Mouse (Mus musculus): ENCODE data around the gene Gm13941. TPM values are rescaled to one million over a fixed set of nuclear protein-coding genes. Genes with fewer than 3 reads are reported as not detected.

Gene Gm13941
- total RNA-seq (2021): not detected
- polyA plus RNA-seq (2012; rRNA removed): not detected in 2 replicates
- long read RNA-seq: 0 reads

DNA sequence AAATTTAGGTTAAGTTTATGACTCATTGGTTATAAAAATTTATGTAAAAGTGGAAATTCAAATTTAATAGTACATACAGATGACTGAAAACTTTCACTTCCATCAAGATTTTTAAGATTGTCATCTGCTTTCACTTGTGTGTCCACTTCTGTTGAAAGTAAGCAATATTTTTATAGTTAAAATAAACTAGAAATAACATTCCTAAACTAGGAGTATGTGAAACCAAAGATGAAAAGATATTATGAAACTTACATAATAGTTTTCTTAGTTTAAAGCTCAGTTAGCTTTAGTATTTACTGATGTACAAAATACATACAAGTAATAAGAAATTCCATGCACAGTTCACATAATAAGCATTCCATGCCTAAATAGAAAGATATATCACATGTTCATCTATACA lies at the start of gene Gm13941:
Gene Gm13941 (minus strand): TSS at position 101 of the 400 bp plus-strand sequence.
- no peak for DNase-seq

- no peak for DNase-seq
These were observed 47.1 kb upstream of the Gm13941 start, which contains the start of gene Gm15130 for GRCm38 (mm10) chr2:111152836-111153235. Gene Gm15130, minus strand, starts transcription at chr2:111152936.

DNA sequence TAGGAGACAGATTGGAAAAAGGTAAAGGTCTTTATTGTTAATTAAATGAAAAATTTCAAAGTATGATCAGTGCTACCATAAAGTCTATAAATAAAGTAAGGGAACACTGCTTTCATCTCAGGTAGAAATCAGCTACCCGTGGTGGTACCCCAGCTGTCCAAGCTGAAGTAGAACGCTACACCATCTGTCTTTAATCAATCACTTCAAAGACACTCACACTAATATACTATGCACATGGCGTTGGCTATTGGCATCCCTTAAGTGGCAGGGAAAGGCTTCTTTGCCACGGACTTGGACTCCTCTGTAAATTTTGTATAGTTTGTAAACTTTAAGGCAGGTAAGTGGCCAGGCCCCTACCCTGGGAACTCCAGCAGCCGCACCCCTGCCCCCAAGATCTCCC lies 30.0 kb upstream of the Gm13941 start:
- DNase-seq: no peak

DNA sequence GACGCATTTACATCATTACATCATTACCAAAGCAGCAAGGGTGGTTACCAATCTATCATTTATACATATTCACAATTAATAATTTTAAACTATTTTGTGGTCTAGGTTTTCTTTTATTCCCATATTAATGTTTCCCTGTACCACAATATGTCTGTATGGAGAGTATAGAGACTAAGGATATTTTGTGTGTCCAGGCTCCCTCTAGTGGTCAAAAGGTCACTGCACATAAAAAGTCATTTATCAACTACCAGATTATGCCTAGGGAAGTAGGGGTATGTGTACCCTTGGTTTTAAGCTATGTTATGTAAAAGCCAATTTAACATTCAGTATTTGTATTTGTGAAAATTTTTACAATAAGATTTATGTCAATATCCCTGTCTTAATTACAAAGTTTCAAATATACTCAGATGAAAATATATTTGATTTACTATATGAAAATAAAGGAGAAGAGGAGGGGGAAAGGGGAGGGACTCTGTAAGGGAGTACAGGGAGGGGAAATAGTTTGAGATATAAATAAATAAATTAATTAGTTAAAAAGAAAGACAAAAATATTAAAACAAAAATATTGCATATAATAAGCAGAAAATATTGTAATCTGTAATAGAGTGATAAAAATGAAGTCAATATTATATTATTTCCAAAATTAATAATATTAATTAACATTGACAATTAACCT lies 47.1 kb downstream of the Gm13941 start:
- DNase-seq: peak; percentile 3

Other genes with a start within 250 kb of the Gm13941 start
- under 1 TPM; 0.09 to 0.17 TPM for gene Ano3, start 155.1 kb downstream of the Gm13941 start, total RNA-seq (2021)
- gene Ano3, start 155.1 kb downstream of the Gm13941 start, polyA plus RNA-seq (2012; rRNA removed): 0.03 TPM in 1 of 2 replicates, not detected in the other
- gene Gm15130, start 47.0 kb upstream of the Gm13941 start, total RNA-seq (2021): not detected
- not detected in 2 replicates for gene Gm15130, start 47.0 kb upstream of the Gm13941 start, polyA plus RNA-seq (2012; rRNA removed)
- not detected for gene 4930430A15Rik, start 123.6 kb upstream of the Gm13941 start, total RNA-seq (2021)
- gene 4930430A15Rik, start 123.6 kb upstream of the Gm13941 start, polyA plus RNA-seq (2012; rRNA removed): not detected in 2 replicates
- gene Olfr1275, start 129.3 kb upstream of the Gm13941 start, total RNA-seq (2021): not detected
- gene Olfr1275, start 129.3 kb upstream of the Gm13941 start, polyA plus RNA-seq (2012; rRNA removed): not detected in 2 replicates
- not detected for gene Olfr1276, start 148.5 kb upstream of the Gm13941 start, total RNA-seq (2021)
- gene Olfr1276, start 148.5 kb upstream of the Gm13941 start, polyA plus RNA-seq (2012; rRNA removed): not detected in 2 replicates
- not detected for gene Olfr1277, start 168.1 kb upstream of the Gm13941 start, total RNA-seq (2021)
- not detected in 2 replicates for gene Olfr1277, start 168.1 kb upstream of the Gm13941 start, polyA plus RNA-seq (2012; rRNA removed)
- gene Olfr1278, start 184.2 kb upstream of the Gm13941 start, total RNA-seq (2021): not detected
- gene Olfr1278, start 184.2 kb upstream of the Gm13941 start, polyA plus RNA-seq (2012; rRNA removed): not detected in 2 replicates
- gene Olfr1279, start 194.7 kb upstream of the Gm13941 start, total RNA-seq (2021): not detected
- gene Olfr1279, start 194.7 kb upstream of the Gm13941 start, polyA plus RNA-seq (2012; rRNA removed): not detected in 2 replicates
- gene Olfr1280, start 208.0 kb upstream of the Gm13941 start, total RNA-seq (2021): not detected
- not detected in 2 replicates for gene Olfr1280, start 208.0 kb upstream of the Gm13941 start, polyA plus RNA-seq (2012; rRNA removed)
- gene Olfr1281, start 220.5 kb upstream of the Gm13941 start, total RNA-seq (2021): not detected
- not detected in 2 replicates for gene Olfr1281, start 220.5 kb upstream of the Gm13941 start, polyA plus RNA-seq (2012; rRNA removed)
- not detected for gene Olfr1282, start 230.1 kb upstream of the Gm13941 start, total RNA-seq (2021)
- not detected in 2 replicates for gene Olfr1282, start 230.1 kb upstream of the Gm13941 start, polyA plus RNA-seq (2012; rRNA removed)

Measured in adrenal gland, adult 2 months (tissue).